Mouse (Mus musculus): ENCODE results near the gene Man1a2.

DNA sequence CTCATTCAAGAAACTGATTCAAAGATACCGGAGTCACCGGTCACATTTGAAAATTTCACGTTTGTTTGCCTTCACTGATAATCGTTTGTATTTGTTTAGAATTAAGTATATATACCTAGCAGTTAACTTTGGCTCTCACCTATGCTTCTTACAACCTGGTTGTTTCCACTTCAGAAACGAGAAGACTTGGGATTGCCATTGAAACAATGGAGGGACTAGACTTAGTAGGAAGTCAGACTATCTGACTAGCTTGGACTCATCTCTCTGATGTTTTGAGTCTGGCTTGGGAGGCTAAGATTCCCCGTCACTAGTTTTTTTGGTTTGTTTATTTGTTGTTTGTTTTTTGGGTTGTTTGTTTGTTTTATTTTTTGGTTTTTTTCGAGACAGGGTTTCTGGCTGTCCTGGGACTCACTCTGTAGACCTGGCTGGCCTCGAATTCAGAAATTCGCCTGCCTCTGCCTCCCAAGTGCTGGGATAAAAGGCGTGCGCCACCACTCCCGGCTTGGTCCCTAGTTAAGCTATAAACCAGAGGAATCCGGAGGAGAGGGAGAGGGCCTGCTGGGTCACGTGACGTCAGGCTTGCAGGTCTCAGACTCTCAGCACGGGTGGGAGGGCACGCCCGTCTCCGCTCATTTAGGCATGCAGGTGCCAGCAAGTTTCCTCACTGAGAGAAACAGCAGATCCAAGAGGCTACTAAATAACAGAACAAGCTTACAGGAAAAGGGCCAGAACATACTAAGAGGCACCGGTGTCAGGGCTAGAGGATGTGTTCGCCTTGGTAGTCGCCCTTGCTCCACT is 18.7 kb upstream of the Man1a2 start:
- TF ChIP-seq MYOG (IDR thresholded peaks at IDR 0.05; ENCODE audit: control insufficient read depth, extremely low read depth, insufficient read length) (no peak), MYOD1 (IDR thresholded peaks at IDR 0.05; ENCODE audit: control insufficient read depth, insufficient read length, low read depth) (no peak), MAX (IDR thresholded peaks at IDR 0.05) (no peak), CTCF (IDR thresholded peaks at IDR 0.05; ENCODE audit: control insufficient read depth, insufficient read depth, insufficient read length) (no peak), USF1 (IDR thresholded peaks at IDR 0.05; ENCODE audit: low read depth) (no peak), CEBPB (IDR thresholded peaks at IDR 0.05; ENCODE audit: low read depth) (no peak)
